Mouse (Mus musculus): ENCODE data around the gene Hspg2. TPM values are rescaled to one million over a fixed set of nuclear protein-coding genes. Genes with fewer than 3 reads are reported as not detected.

The Hspg2 gene
- total and polyA plus RNA-seq, 3 experiments: 1.3 to 14.0 (median 5.5) TPM

GRCm38 (mm10) chr4:137477611-137478010 is 9.0 kb downstream of the Hspg2 start:
- dilution Hi-C loops (cut with MboI; ENCODE audit: extremely low pct_ligation_motif_present, extremely low pct_unique_long_range_greater_than_20kb, low sequenced_read_pairs): no loop called here
- H3K4me2 ChIP-seq (ENCODE audit: insufficient read depth, low read depth, poor library complexity, severe bottlenecking): no peak overlapping the region
- in situ Hi-C loops (cut with MboI; ENCODE audit: low pct_ligation_motif_present, low pct_unique_long_range_greater_than_20kb, low sequenced_read_pairs): no loop called here
- no peak overlapping the region for H3K4me3 ChIP-seq (replicated peaks in 1 of 3; ENCODE audit: low read depth in 2 of 3, low read length in 2 of 3, poor library complexity in 1 of 3)
- no peak for DNase-seq (ENCODE audit: extremely low read depth)
- H3K4me1 ChIP-seq (ENCODE audit: control insufficient read depth in 1 of 2, insufficient read depth in 2 of 2): peaks cover 0 to 23% of the 10 kb centered on the region in 2 experiments; a peak in 2 of 4 replicates
- no peaks in the 10 kb centered on the region for H3K79me2 ChIP-seq (replicated peaks; ENCODE audit: control insufficient read depth, extremely low read depth, insufficient read depth, poor library complexity, severe bottlenecking)
- no peak overlapping the region for H3K27ac ChIP-seq (ENCODE audit: insufficient read depth, low read depth)
- H3K9ac ChIP-seq (ENCODE audit: insufficient read depth, low read depth): no peak overlapping the region
- no peak for TF ChIP-seq ZKSCAN1 (IDR thresholded peaks at IDR 0.05; ENCODE audit: borderline replicate concordance, low read depth, low read length)
- peaks cover 0 to 9% of the 10 kb centered on the region in 2 experiments for H3K36me3 ChIP-seq (replicated peaks in 1 of 2; ENCODE audit: control insufficient read depth in 1 of 2, insufficient read depth in 1 of 2, low read length in 1 of 2)
- H3K27me3 ChIP-seq (replicated peaks): no peaks in the 10 kb centered on the region
- H3K9me3 ChIP-seq (replicated peaks; ENCODE audit: low read length): peaks cover 2% of the 10 kb centered on the region

GRCm38 (mm10) chr4:137478306-137478705 is 9.7 kb downstream of the Hspg2 start:
- Histone ChIP-seq H3K27ac (ENCODE audit: insufficient read depth, low read depth) (no peak overlapping the region), H3K9ac (ENCODE audit: insufficient read depth, low read depth) (no peak overlapping the region), H3K4me1 (ENCODE audit: control insufficient read depth in 1 of 2, insufficient read depth in 2 of 2) (peaks cover 0 to 23% of the 10 kb centered on the region in 2 experiments; a peak in 2 of 4 replicates), H3K79me2 (replicated peaks; ENCODE audit: control insufficient read depth, extremely low read depth, insufficient read depth, poor library complexity, severe bottlenecking) (no peaks in the 10 kb centered on the region), H3K4me2 (ENCODE audit: insufficient read depth, low read depth, poor library complexity, severe bottlenecking) (no peak overlapping the region), H3K4me3 (replicated peaks in 1 of 3; ENCODE audit: low read depth in 2 of 3, low read length in 2 of 3, poor library complexity in 1 of 3) (no peak overlapping the region), H3K36me3 (replicated peaks in 1 of 2; ENCODE audit: control insufficient read depth in 1 of 2, insufficient read depth in 1 of 2, low read length in 1 of 2) (peaks cover 0 to 7% of the 10 kb centered on the region in 2 experiments), H3K27me3 (replicated peaks) (no peaks in the 10 kb centered on the region), H3K9me3 (replicated peaks; ENCODE audit: low read length) (peaks cover 2% of the 10 kb centered on the region)
- no peak for DNase-seq (ENCODE audit: extremely low read depth)
- dilution Hi-C loops (cut with MboI; ENCODE audit: extremely low pct_ligation_motif_present, extremely low pct_unique_long_range_greater_than_20kb, low sequenced_read_pairs): no loop called here
- in situ Hi-C loops (cut with MboI; ENCODE audit: low pct_ligation_motif_present, low pct_unique_long_range_greater_than_20kb, low sequenced_read_pairs): no loop called here
- TF ChIP-seq EP300 (IDR thresholded peaks at IDR 0.05; ENCODE audit: low read length) (no peak), MAFK (IDR thresholded peaks at IDR 0.05; ENCODE audit: insufficient replicate concordance, low read length) (no peak), POLR2AphosphoS2 (IDR thresholded peaks at IDR 0.05; ENCODE audit: low read depth, low read length) (no peak), RCOR1 (conservative IDR thresholded peaks at IDR 0.05; ENCODE audit: low read depth, low read length) (no peak), POLR2A (IDR thresholded peaks at IDR 0.05; ENCODE audit: low read depth, low read length) (no peak), PAX5 (IDR thresholded peaks at IDR 0.05; ENCODE audit: low read length) (no peak), KAT2A (IDR thresholded peaks at IDR 0.05; ENCODE audit: insufficient replicate concordance, low read length) (no peak), TBP (conservative IDR thresholded peaks at IDR 0.05; ENCODE audit: low read depth, low read length) (no peak), ETS1 (conservative IDR thresholded peaks at IDR 0.05; ENCODE audit: low read depth, low read length) (no peak), MAZ (IDR thresholded peaks at IDR 0.05; ENCODE audit: low read depth, low read length) (no peak), CHD2 (IDR thresholded peaks at IDR 0.05; ENCODE audit: low read length) (no peak), ZNF384 (IDR thresholded peaks at IDR 0.05; ENCODE audit: low read depth, low read length) (no peak), ELF1 (IDR thresholded peaks at IDR 0.05; ENCODE audit: low read depth, low read length) (no peak), CTCF (conservative IDR thresholded peaks at IDR 0.05 in 1 of 2, IDR thresholded peaks at IDR 0.05 in 1 of 2; ENCODE audit: low read depth in 2 of 2, low read length in 2 of 2) (no peak), SMC3 (IDR thresholded peaks at IDR 0.05; ENCODE audit: low read depth, low read length) (no peak), USF2 (conservative IDR thresholded peaks at IDR 0.05; ENCODE audit: low read depth, low read length) (no peak), USF1 (IDR thresholded peaks at IDR 0.05; ENCODE audit: low read depth, low read length) (no peak), NELFE (IDR thresholded peaks at IDR 0.05; ENCODE audit: low read depth, low read length) (no peak), GABPA (IDR thresholded peaks at IDR 0.05; ENCODE audit: insufficient replicate concordance, low read depth, low read length) (no peak)

Data from CH12.LX (cell line).